Mouse (Mus musculus) myocyte (in vitro differentiated cells): ENCODE data around the gene Midn. TPM values are rescaled to one million over a fixed set of nuclear protein-coding genes. Genes with fewer than 3 reads are reported as not detected.

ENCODE experiments used
- H3K27me3 ChIP-seq: one replicate; pipeline ENCODE4 v1.6.1; 2011; ENCODE audit not compliant: control insufficient read depth, insufficient read depth, insufficient read length
- H3K36me3 ChIP-seq: one replicate; pipeline ENCODE4 v1.6.1; 2011; ENCODE audit not compliant: control insufficient read depth, insufficient read depth
- H3K4me2 ChIP-seq: one replicate; pipeline ENCODE4 v1.6.1; 2011; ENCODE audit warnings: low read depth, control low read depth
- H3K4me3 ChIP-seq: one replicate; pipeline ENCODE4 v1.5.1; 2011; ENCODE audit warnings: mild to moderate bottlenecking, control low read depth, moderate library complexity
- H3K79me2 ChIP-seq: one replicate; pipeline ENCODE4 v1.6.1; 2011; ENCODE audit not compliant: control insufficient read depth, insufficient read depth
- H3ac ChIP-seq: one replicate; pipeline ENCODE4 v1.6.1; 2011; ENCODE audit not compliant: control insufficient read depth, insufficient read length
- CEBPB ChIP-seq: IDR thresholded peaks from 2 replicates; pipeline ENCODE4 v1.6.1; 2011; ENCODE audit warnings: mild to moderate bottlenecking, moderate library complexity; ENCODE audit not compliant: poor library complexity, insufficient read depth, severe bottlenecking
- E2F4 ChIP-seq: IDR thresholded peaks from one replicate; pipeline ENCODE4 v1.6.1; 2011; ENCODE audit warnings: mild to moderate bottlenecking, control low read depth, moderate library complexity; ENCODE audit not compliant: insufficient read depth
- MAX ChIP-seq: IDR thresholded peaks from one replicate; pipeline ENCODE4 v1.6.1; 2011; ENCODE audit warnings: low read depth, mild to moderate bottlenecking, control low read depth
- MYOD1 ChIP-seq, 3 experiments: IDR thresholded peaks; one replicate each; pipeline ENCODE4 v1.6.1; 2011; ENCODE audit warnings: control low read depth in 2 of 3, low read depth in 2 of 3, mild to moderate bottlenecking in 2 of 3, moderate library complexity in 1 of 3; ENCODE audit not compliant: insufficient read length in 2 of 3, control insufficient read depth in 1 of 3
- MYOG ChIP-seq, 3 experiments: IDR thresholded peaks; one replicate each; pipeline ENCODE4 v1.6.1; 2011; ENCODE audit warnings: control low read depth in 2 of 3, low read depth in 2 of 3, mild to moderate bottlenecking in 2 of 3; ENCODE audit not compliant: insufficient read length in 2 of 3, control insufficient read depth in 1 of 3, insufficient read depth in 1 of 3
- POLR2A ChIP-seq: IDR thresholded peaks from one replicate; pipeline ENCODE4 v1.6.1; 2011; ENCODE audit warnings: low read depth, mild to moderate bottlenecking, control low read depth, moderate library complexity; ENCODE audit not compliant: insufficient read length
- POLR2AphosphoS2 ChIP-seq: IDR thresholded peaks from one replicate; pipeline ENCODE4 v1.6.1; 2011; ENCODE audit warnings: low read depth, control low read depth; ENCODE audit not compliant: insufficient read length
- REST ChIP-seq: IDR thresholded peaks from one replicate; pipeline ENCODE4 v1.6.1; 2011; ENCODE audit warnings: mild to moderate bottlenecking, control low read depth, moderate library complexity; ENCODE audit not compliant: insufficient read depth, insufficient read length
- SRF ChIP-seq: IDR thresholded peaks from one replicate; pipeline ENCODE4 v1.6.1; 2011; ENCODE audit warnings: low read depth; ENCODE audit not compliant: control insufficient read depth, insufficient read length
- TCF12 ChIP-seq: IDR thresholded peaks from one replicate; pipeline ENCODE4 v1.6.1; 2011; ENCODE audit warnings: mild to moderate bottlenecking, control low read depth; ENCODE audit not compliant: poor library complexity, insufficient read depth, severe bottlenecking
- TCF3 ChIP-seq: IDR thresholded peaks from one replicate; pipeline ENCODE4 v1.6.1; 2011; ENCODE audit warnings: low read depth, control low read depth; ENCODE audit not compliant: insufficient read length
- USF1 ChIP-seq: IDR thresholded peaks from one replicate; pipeline ENCODE4 v1.6.1; 2011; ENCODE audit warnings: low read depth, mild to moderate bottlenecking, control low read depth, moderate library complexity
- polyA plus RNA-seq: library from polyadenylated mRNA; unstranded; fragments of >200 nt; fragmentation: generic; extraction: Trizol; gene quantifications from one replicate; pipeline ENCODE4 v1.2.1, GENCODE M21; 2012; ENCODE audit warnings: missing spikeins

Midn gene
- polyA plus RNA-seq, 1 experiment: 131 TPM

GRCm38 (mm10) chr10:80194441-80194840, 46.4 kb downstream of the Midn start:
- no peak overlapping the region for H3ac ChIP-seq
- TF ChIP-seq POLR2A (no peak), MAX (no peak), E2F4 (no peak), USF1 (no peak), SRF (no peak), POLR2AphosphoS2 (no peak), REST (no peak), CEBPB (no peak), TCF12 (no peak), MYOD1 (IDR thresholded peaks at IDR 0.05; ENCODE audit: control insufficient read depth in 1 of 3, insufficient read length in 2 of 3, low read depth in 2 of 3) (no peak), TCF3 (no peak), MYOG (IDR thresholded peaks at IDR 0.05; ENCODE audit: control insufficient read depth in 1 of 3, insufficient read depth in 1 of 3, insufficient read length in 2 of 3, low read depth in 2 of 3) (no peak)
- H3K79me2 ChIP-seq: no peaks in the 10 kb centered on the region
- H3K4me2 ChIP-seq: no peak overlapping the region
- no peaks in the 10 kb centered on the region for H3K36me3 ChIP-seq
- H3K27me3 ChIP-seq: peaks cover 11% of the 10 kb centered on the region
- no peak overlapping the region for H3K4me3 ChIP-seq

GRCm38 (mm10) chr10:80196167-80196566, 48.1 kb downstream of the Midn start:
- H3ac ChIP-seq: no peak overlapping the region
- no peaks in the 10 kb centered on the region for H3K79me2 ChIP-seq
- no peaks in the 10 kb centered on the region for H3K27me3 ChIP-seq
- no peak overlapping the region for H3K4me3 ChIP-seq
- no peak for TF ChIP-seq MYOD1 (IDR thresholded peaks at IDR 0.05; ENCODE audit: control insufficient read depth in 1 of 3, insufficient read length in 2 of 3, low read depth in 2 of 3)
- no peak for TF ChIP-seq TCF12
- TF ChIP-seq POLR2AphosphoS2: no peak
- no peak for TF ChIP-seq REST
- no peak for TF ChIP-seq USF1
- TF ChIP-seq POLR2A: no peak
- no peak for TF ChIP-seq SRF
- no peak for TF ChIP-seq E2F4
- TF ChIP-seq MYOG (IDR thresholded peaks at IDR 0.05; ENCODE audit: control insufficient read depth in 1 of 3, insufficient read depth in 1 of 3, insufficient read length in 2 of 3, low read depth in 2 of 3): no peak
- no peak for TF ChIP-seq MAX
- no peak for TF ChIP-seq TCF3
- H3K4me2 ChIP-seq: no peak overlapping the region
- no peaks in the 10 kb centered on the region for H3K36me3 ChIP-seq

GRCm38 (mm10) chr10:80196778-80197581, 48.9 kb downstream of the Midn start:
- Histone ChIP-seq H3K4me2 (no peak overlapping the region), H3K36me3 (no peaks in the 10 kb centered on the region)

GRCm38 (mm10) chr10:80199440-80200008, 51.5 kb downstream of the Midn start:
- Histone ChIP-seq H3K27me3 (no peaks in the 10 kb centered on the region), H3ac (no peak overlapping the region), H3K4me3 (no peak overlapping the region), H3K79me2 (no peaks in the 10 kb centered on the region), H3K4me2 (no peak overlapping the region), H3K36me3 (no peaks in the 10 kb centered on the region)
- TF ChIP-seq USF1: no peak
- no peak for TF ChIP-seq MYOD1 (IDR thresholded peaks at IDR 0.05; ENCODE audit: control insufficient read depth in 1 of 3, insufficient read length in 2 of 3, low read depth in 2 of 3)
- no peak for TF ChIP-seq MAX
- no peak for TF ChIP-seq SRF

More at GRCm38 (mm10) chr10:80196778-80197581, 48.9 kb downstream of the Midn start:
- H3K4me3 ChIP-seq: no peak overlapping the region
- TF ChIP-seq POLR2AphosphoS2 (no peak), TCF12 (no peak), MYOD1 (IDR thresholded peaks at IDR 0.05; ENCODE audit: control insufficient read depth in 1 of 3, insufficient read length in 2 of 3, low read depth in 2 of 3) (no peak), SRF (no peak), POLR2A (no peak), USF1 (no peak), MYOG (IDR thresholded peaks at IDR 0.05; ENCODE audit: control insufficient read depth in 1 of 3, insufficient read depth in 1 of 3, insufficient read length in 2 of 3, low read depth in 2 of 3) (no peak), E2F4 (no peak), REST (no peak), CEBPB (no peak)
- H3K79me2 ChIP-seq: no peaks in the 10 kb centered on the region
- H3K27me3 ChIP-seq: no peaks in the 10 kb centered on the region
- H3ac ChIP-seq: no peak overlapping the region

GRCm38 (mm10) chr10:80200485-80200884, 52.4 kb downstream of the Midn start:
- Histone ChIP-seq H3K4me3 (no peak overlapping the region), H3K36me3 (no peaks in the 10 kb centered on the region), H3K4me2 (no peak overlapping the region), H3K79me2 (no peaks in the 10 kb centered on the region), H3K27me3 (no peaks in the 10 kb centered on the region), H3ac (no peak overlapping the region)
- TF ChIP-seq USF1: no peak
- no peak for TF ChIP-seq MYOD1 (IDR thresholded peaks at IDR 0.05; ENCODE audit: control insufficient read depth in 1 of 3, insufficient read length in 2 of 3, low read depth in 2 of 3)
- no peak for TF ChIP-seq CEBPB
- TF ChIP-seq MYOG (IDR thresholded peaks at IDR 0.05; ENCODE audit: control insufficient read depth in 1 of 3, insufficient read depth in 1 of 3, insufficient read length in 2 of 3, low read depth in 2 of 3): no peak
- TF ChIP-seq E2F4: no peak
- no peak for TF ChIP-seq TCF3
- no peak for TF ChIP-seq MAX
- no peak for TF ChIP-seq POLR2AphosphoS2
- TF ChIP-seq SRF: no peak
- TF ChIP-seq POLR2A: no peak
- no peak for TF ChIP-seq REST
